Mouse (Mus musculus) heart, adult 2 months (tissue): ENCODE results near the gene Atxn10.

ENCODE experiments used
- CTCF ChIP-seq: fragments of 200-600 bp; IDR thresholded peaks from 2 replicates; pipeline ENCODE4 v1.8.1; 2022; ENCODE audit warnings: antibody characterized with exemption, mild to moderate bottlenecking, moderate library complexity
- EP300 ChIP-seq: fragments of 200-500 bp; IDR thresholded peaks from 2 replicates; pipeline ENCODE4 v1.6.1; 2011; ENCODE audit warnings: low read depth, low read length, control low read depth; ENCODE audit not compliant: insufficient read depth
- POLR2A ChIP-seq: fragments of 200-500 bp; IDR thresholded peaks from 2 replicates; pipeline ENCODE4 v1.6.1; 2011; ENCODE audit warnings: mild to moderate bottlenecking, low read depth, low read length, control low read depth; ENCODE audit not compliant: insufficient read depth

DNA sequence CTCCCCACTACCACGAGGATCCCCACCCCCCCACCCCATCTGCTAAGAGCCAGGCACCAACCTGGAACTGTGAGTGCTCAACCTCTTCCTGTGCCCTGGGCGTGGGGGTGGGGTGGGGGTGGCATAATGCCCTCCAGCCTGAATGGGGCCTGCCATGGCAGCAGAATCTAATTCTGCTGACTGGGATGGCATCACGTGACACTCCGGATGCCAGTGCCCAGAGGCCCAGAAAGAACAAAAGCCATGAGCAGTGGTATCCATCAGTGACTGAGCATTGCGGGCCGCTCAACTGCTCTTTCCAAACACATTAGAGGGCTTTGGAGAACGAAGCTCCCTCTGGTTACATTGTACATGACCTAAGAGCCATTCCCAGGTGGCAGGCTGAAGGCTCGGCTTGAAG is 167.1 kb downstream of the Atxn10 start, which contains the start of gene 7530416G11Rik:
- TF ChIP-seq CTCF (no peak), POLR2A (no peak), EP300 (no peak)
